Mouse (Mus musculus): ENCODE measurements around the gene Ap2a1.

DNA sequence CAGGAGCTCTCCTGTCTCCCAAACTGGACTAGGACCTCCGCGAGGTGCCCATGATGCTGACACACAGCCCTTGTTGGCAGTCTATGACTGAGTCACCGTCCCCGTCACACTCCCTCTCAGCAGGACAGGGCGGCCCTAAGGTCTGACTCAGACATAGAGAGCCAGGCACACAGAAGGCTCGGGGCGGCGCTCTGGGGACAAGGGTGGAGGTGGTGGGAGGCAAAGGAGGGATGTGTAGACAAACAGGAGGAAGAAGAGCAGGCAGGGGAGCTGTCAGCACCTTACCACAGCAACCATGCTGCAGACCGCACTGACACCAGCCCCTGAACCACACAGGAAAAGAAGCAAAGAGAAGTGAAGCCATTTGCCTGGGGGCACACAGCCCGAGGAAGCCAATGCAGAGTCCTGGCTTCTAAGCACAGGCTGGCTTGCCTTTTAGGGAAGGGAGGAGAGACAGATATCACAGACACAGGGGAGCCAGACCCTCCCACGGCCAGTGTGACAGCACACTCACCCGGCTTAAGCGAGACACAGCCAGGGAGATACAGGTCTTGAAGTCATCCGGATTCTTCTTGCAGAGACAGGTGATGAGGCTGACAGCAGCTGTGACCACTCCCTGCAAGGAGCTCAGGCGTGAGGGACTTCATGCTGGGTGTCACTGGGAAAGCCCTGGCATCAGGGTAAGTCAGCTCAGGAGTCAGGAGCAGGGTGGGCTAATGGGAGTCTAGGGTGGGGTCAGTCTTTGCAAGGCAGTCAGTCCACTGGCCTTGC is 20.4 kb downstream of the Ap2a1 start:
- TF ChIP-seq ZC3H11A (IDR thresholded peaks at IDR 0.05; ENCODE audit: borderline replicate concordance, low read depth, low read length) (no peak), ZNF384 (IDR thresholded peaks at IDR 0.05; ENCODE audit: low read depth, low read length) (no peak), CHD2 (IDR thresholded peaks at IDR 0.05; ENCODE audit: low read depth, low read length) (no peak), HCFC1 (IDR thresholded peaks at IDR 0.05; ENCODE audit: borderline replicate concordance, insufficient read depth, low read length) (no peak)

All from ES-E14 (cell line).